In the genomic region with DNA sequence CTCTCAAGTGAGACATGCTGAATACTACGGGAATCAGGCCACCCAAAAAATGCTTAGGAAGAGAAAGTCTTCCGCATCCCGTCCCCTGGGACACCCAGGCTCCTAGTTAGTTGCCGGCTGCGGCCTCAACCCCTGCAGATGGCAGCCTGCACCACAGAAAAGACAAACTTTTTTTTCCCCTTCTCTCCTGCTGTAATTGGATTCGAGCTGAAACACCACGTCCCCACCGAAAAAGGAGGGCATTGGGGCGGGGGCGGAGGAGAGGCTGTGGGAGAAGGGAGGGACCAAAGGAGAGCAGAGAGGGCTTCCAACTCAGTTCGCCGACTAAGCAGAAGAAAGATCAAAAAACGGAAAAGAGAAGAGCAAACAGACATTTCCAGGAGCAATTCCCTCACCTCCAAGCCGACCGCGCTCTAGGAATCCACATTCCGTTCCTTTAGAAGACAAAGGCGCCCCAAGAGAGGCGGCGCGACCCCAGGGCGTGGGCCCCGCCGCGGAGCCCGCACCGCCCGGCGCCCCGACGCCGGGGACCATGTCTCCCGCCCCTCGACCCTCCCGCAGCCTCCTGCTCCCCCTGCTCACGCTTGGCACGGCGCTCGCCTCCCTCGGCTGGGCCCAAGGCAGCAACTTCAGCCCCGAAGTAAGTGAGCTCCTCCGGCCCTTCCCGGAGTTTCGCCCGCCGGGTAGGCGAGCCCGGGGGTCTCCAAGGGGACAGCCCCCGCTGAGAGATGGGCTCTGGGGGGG, we compare ENCODE assay signal across 7 mouse cellular contexts. TPM values are rescaled to one million over a fixed set of nuclear protein-coding genes. Genes with fewer than 3 reads are reported as not detected.
DNase-seq lines count a peak whose midpoint lies in the region; ATAC-seq and TF ChIP-seq lines count a peak whose summit lies in the region.

Gene Mmp14 (plus strand): TSS at position 279 of the 744 bp plus-strand sequence.

- H3K36me3 ChIP-seq in MEL (ENCODE audit: control insufficient read depth in 1 of 2, insufficient read depth in 2 of 2, low read length in 2 of 2) = peaks cover 0 to 24% of the 10 kb centered on the region in 2 experiments; a peak in 2 of 4 replicates
- peaks cover 8% of the 10 kb centered on the region for H3K36me3 ChIP-seq in forebrain, postnatal 0 days (ENCODE audit: insufficient read depth)
- peaks cover 37% of the 10 kb centered on the region for H3K36me3 ChIP-seq in hindbrain, embryonic 10.5 days
- peaks cover 5% of the 10 kb centered on the region; the same call in 1 of the 2 replicates for H3K36me3 ChIP-seq in small intestine, adult 2 months (ENCODE audit: control insufficient read depth, insufficient read depth, low read length)

- peak in 2 of 3 experiments; percentile 32 to 36; a peak in 4 of 6 replicates for TF ChIP-seq CTCF in MEL (IDR thresholded peaks at IDR 0.05 in 2 of 3, conservative IDR thresholded peaks at IDR 0.05 in 1 of 3; ENCODE audit: control insufficient read depth in 1 of 3, insufficient read depth in 1 of 3, low read depth in 2 of 3, low read length in 3 of 3, poor library complexity in 1 of 3, severe bottlenecking in 1 of 3)
- TF ChIP-seq CTCF in forebrain, postnatal 0 days (IDR thresholded peaks at IDR 0.05; ENCODE audit: low read depth) = peak; percentile 52; the same call in 1 of the 2 replicates
- no peak; the same call in 1 of the 2 replicates for TF ChIP-seq CTCF in small intestine, adult 2 months (IDR thresholded peaks at IDR 0.05; ENCODE audit: extremely low read depth, insufficient read length, insufficient replicate concordance, low read depth, low read length)

- H3K4me1 ChIP-seq in MEL (ENCODE audit: control insufficient read depth in 1 of 2, insufficient read depth in 2 of 2, low read length in 2 of 2) = peaks cover 0 to 22% of the 10 kb centered on the region in 2 experiments; a peak in 2 of 4 replicates
- H3K4me1 ChIP-seq in forebrain, postnatal 0 days (ENCODE audit: insufficient read depth) = no peaks in the 10 kb centered on the region
- H3K4me1 ChIP-seq in hindbrain, embryonic 10.5 days (replicated peaks) = peaks cover 78% of the 10 kb centered on the region
- H3K4me1 ChIP-seq in small intestine, adult 2 months (ENCODE audit: control insufficient read depth, insufficient read depth, insufficient read length, low read length) = peaks cover 13% of the 10 kb centered on the region

- H3K79me2 ChIP-seq in MEL (ENCODE audit: control insufficient read depth, insufficient read depth, low read length, poor library complexity) = peaks cover 36% of the 10 kb centered on the region

- no peaks in the 10 kb centered on the region for H3K27me3 ChIP-seq in MEL (ENCODE audit: control insufficient read depth in 1 of 2, insufficient read depth in 2 of 2, low read length in 2 of 2)
- H3K27me3 ChIP-seq in forebrain, postnatal 0 days (ENCODE audit: insufficient read depth, low read length) = no peaks in the 10 kb centered on the region
- peaks cover 9% of the 10 kb centered on the region for H3K27me3 ChIP-seq in hindbrain, embryonic 10.5 days (ENCODE audit: insufficient read depth, poor library complexity, severe bottlenecking)
- H3K27me3 ChIP-seq in small intestine, adult 2 months (ENCODE audit: control insufficient read depth, insufficient read depth, low read length) = no peaks in the 10 kb centered on the region; the same call in 1 of the 2 replicates

- intact Hi-C loops in left cerebral cortex, postnatal 25 days (cut with DNase I) = loop anchor here (5.0 kb wide), 1 partner anchor 61 kb away; no protein-coding TSS in a partner anchor

- H3K4me2 ChIP-seq in forebrain, postnatal 0 days (ENCODE audit: low read depth) = peak within 1 kb of the TSS; percentile 78

- H3K4me3 ChIP-seq in MEL (ENCODE audit: control insufficient read depth in 1 of 2, insufficient read depth in 1 of 2, low read depth in 2 of 2, low read length in 2 of 2) = peak within 1 kb of the TSS; percentile 71 to 80
- peak within 1 kb of the TSS; percentile 58 for H3K4me3 ChIP-seq in forebrain, postnatal 0 days (ENCODE audit: low read depth, low read length)
- H3K4me3 ChIP-seq in hindbrain, embryonic 10.5 days = peak within 1 kb of the TSS; percentile 78
- peak within 1 kb of the TSS; percentile 80 for H3K4me3 ChIP-seq in small intestine, adult 2 months (ENCODE audit: low read depth, low read length)

- H3K9me3 ChIP-seq in MEL (replicated peaks; ENCODE audit: insufficient read depth, low read length) = no peaks in the 10 kb centered on the region
- H3K9me3 ChIP-seq in forebrain, postnatal 0 days (ENCODE audit: low read length) = no peaks in the 10 kb centered on the region
- no peaks in the 10 kb centered on the region for H3K9me3 ChIP-seq in hindbrain, embryonic 10.5 days

- peak within 1 kb of the TSS; percentile 81 for H3K27ac ChIP-seq in MEL (ENCODE audit: control insufficient read depth, low read depth, low read length)
- peak within 1 kb of the TSS; percentile 85 for H3K27ac ChIP-seq in forebrain, postnatal 0 days (ENCODE audit: low read depth, low read length)
- H3K27ac ChIP-seq in hindbrain, embryonic 10.5 days = peak within 1 kb of the TSS; percentile 98
- peak within 1 kb of the TSS; percentile 83 for H3K27ac ChIP-seq in small intestine, adult 2 months (ENCODE audit: insufficient read depth, low read depth, low read length)

- 2% methylated on average over 49 of the region's 49 CpGs for WGBS in forebrain, postnatal 0 days
- WGBS in hindbrain, embryonic 10.5 days = under 1% methylated on average over 49 of the region's 49 CpGs
- WGBS in small intestine, adult 2 months = 1% methylated on average over 49 of the region's 49 CpGs

- peak; percentile 42 for ATAC-seq in forebrain, postnatal 0 days
- ATAC-seq in megakaryocyte-erythroid progenitor cell, adult 5-6 weeks (replicated peaks; ENCODE audit: low FRiP score, low TSS enrichment, poor library complexity, severe bottlenecking) = peak; percentile 19; the same call in 1 of the 2 replicates

- no peak for TF ChIP-seq EP300 in MEL (IDR thresholded peaks at IDR 0.05; ENCODE audit: low read depth in 1 of 2, low read length in 2 of 2)

- TF ChIP-seq RAD21 in MEL (IDR thresholded peaks at IDR 0.05; ENCODE audit: low read depth, low read length) = peak; percentile 47

- DNase-seq in MEL (ENCODE audit: low read depth, low spot score) = peak; percentile 83
- peak; percentile 91 for DNase-seq in adrenal gland, postnatal 14 days
- peak; percentile 76 for DNase-seq in forebrain, postnatal 0 days
- peak; percentile 84 for DNase-seq in hindbrain, embryonic 10.5 days (ENCODE audit: low spot score)
- DNase-seq in left cerebral cortex, postnatal 25 days (ENCODE audit: low spot score in 2 of 2) = peak; percentile 21 to 51

- H3K9ac ChIP-seq in MEL (ENCODE audit: control insufficient read depth, low read depth, low read length, poor library complexity, severe bottlenecking) = peak within 1 kb of the TSS; percentile 86
- peak within 1 kb of the TSS; percentile 61 for H3K9ac ChIP-seq in forebrain, postnatal 0 days

- TF ChIP-seq POLR2A in MEL (IDR thresholded peaks at IDR 0.05; ENCODE audit: control insufficient read depth in 1 of 2, insufficient read depth in 1 of 2, low read depth in 1 of 2, low read length in 2 of 2, poor library complexity in 1 of 2) = peak in 1 of 2 experiments; percentile 59; a peak in 2 of 4 replicates
- TF ChIP-seq POLR2A in small intestine, adult 2 months (IDR thresholded peaks at IDR 0.05; ENCODE audit: low read depth, low read length) = peak; percentile 21; the same call in 1 of the 2 replicates

TF ChIP-seq in MEL, 35 proteins besides CTCF, POLR2A, EP300 and RAD21 (continues in another document):
- TF ChIP-seq POLR2AphosphoS2 (IDR thresholded peaks at IDR 0.05; ENCODE audit: low read length) (peak; percentile 56; the same call in 1 of the 2 replicates), POLR2AphosphoS5 (IDR thresholded peaks at IDR 0.05; ENCODE audit: borderline replicate concordance, low read depth, low read length) (no peak), E2F4 (IDR thresholded peaks at IDR 0.05; ENCODE audit: borderline replicate concordance, low read depth, low read length) (no peak), ZKSCAN1 (IDR thresholded peaks at IDR 0.05; ENCODE audit: low read depth, low read length) (no peak), SMC3 (IDR thresholded peaks at IDR 0.05; ENCODE audit: low read depth, low read length) (peak; percentile 28), UBTF (IDR thresholded peaks at IDR 0.05; ENCODE audit: borderline replicate concordance, insufficient read depth, low read depth, low read length) (no peak), ZC3H11A (IDR thresholded peaks at IDR 0.05; ENCODE audit: low read depth, low read length) (peak; percentile 22; the same call in 1 of the 2 replicates), CHD1 (IDR thresholded peaks at IDR 0.05; ENCODE audit: low read depth, low read length) (0 out of 2 replicates have a peak, but pooled peaks have one; percentile 45), USF2 (IDR thresholded peaks at IDR 0.05; ENCODE audit: borderline replicate concordance in 1 of 2, insufficient read depth in 1 of 2, low read depth in 1 of 2, low read length in 2 of 2) (no peak), ZNF384 (IDR thresholded peaks at IDR 0.05; ENCODE audit: low read depth, low read length) (peak; percentile 80), RCOR1 (IDR thresholded peaks at IDR 0.05; ENCODE audit: low read depth, low read length) (no peak), MAFK (IDR thresholded peaks at IDR 0.05; ENCODE audit: borderline replicate concordance, low read depth, low read length) (no peak), CHD2 (IDR thresholded peaks at IDR 0.05; ENCODE audit: low read length) (no peak), MAZ (IDR thresholded peaks at IDR 0.05; ENCODE audit: low read depth, low read length) (peak; percentile 56; the same call in 1 of the 2 replicates), NELFE (IDR thresholded peaks at IDR 0.05; ENCODE audit: low read depth, low read length) (peak; percentile 56; the same call in 1 of the 2 replicates), ETS1 (IDR thresholded peaks at IDR 0.05; ENCODE audit: low read depth, low read length) (no peak), TCF12 (IDR thresholded peaks at IDR 0.05; ENCODE audit: low read depth, low read length) (0 out of 2 replicates have a peak, but pooled peaks have one; percentile 34)

RNA-seq across cellular contexts. Expression of gene Mmp14, which starts in this region (rescaled TPM):
- total RNA-seq in MEL (2012; rRNA removed) = 19.4 and 20.1 TPM in 2 replicates
- 10 to 100 TPM in 1 of 2 experiments, not detected in 1; 29.9 TPM for polyA plus RNA-seq in MEL (2012; ENCODE audit: insufficient read depth in 1 of 2, insufficient read length in 2 of 2, low read depth in 1 of 2, low replicate concordance in 2 of 2, missing spikeins in 1 of 2)
- total RNA-seq in adrenal gland, postnatal 14 days (2021) = 77.7 and 101 TPM in 2 replicates
- 29.0 and 40.7 TPM in 2 replicates for total RNA-seq in forebrain, postnatal 0 days (2014; rRNA removed)
- polyA plus RNA-seq in forebrain, postnatal 0 days (2015; fragmentation: Nextera tagmentation; extraction: Ambion mirVana) = 32.5 and 39.1 TPM in 2 replicates
- 75.1 and 76.1 TPM in 2 replicates for polyA plus RNA-seq in hindbrain, embryonic 10.5 days (2016; fragmentation: Nextera tagmentation; extraction: Ambion mirVana)
- 10 to 100 TPM in 1 of 2 experiments, 1 to 10 TPM in 1; 7.9 to 14.8 TPM for total RNA-seq in left cerebral cortex, postnatal 25 days (2021)
- 39.2 and 44.9 TPM in 2 replicates for total RNA-seq in megakaryocyte-erythroid progenitor cell, adult 5-6 weeks (2014; fragmentation: Nextera tagmentation)
- 23.4 and 37.2 TPM in 2 replicates for total RNA-seq in megakaryocyte-erythroid progenitor cell, adult 5-6 weeks (2017)
- polyA plus RNA-seq in small intestine, adult 2 months (2012; rRNA removed) = 59.9 and 66.0 TPM in 2 replicates

Comparison
In these comparisons a context has a peak if more than half of its experiments do, and no peak if none do; other contexts are left out.
1. Peak in every context shown above with its lines: DNase-seq, ATAC-seq, H3K4me3 ChIP-seq and H3K27ac ChIP-seq.
2. DNase-seq: peak in every context shown above with its lines; median percentile 91 in adrenal gland, postnatal 14 days; 84 in hindbrain, embryonic 10.5 days; 83 in MEL; 76 in forebrain, postnatal 0 days; 36 in left cerebral cortex, postnatal 25 days.